Mouse (Mus musculus): ENCODE data around the gene Lss. TPM values are rescaled to one million over a fixed set of nuclear protein-coding genes. Genes with fewer than 3 reads are reported as not detected.

Lss gene
- total RNA-seq, 2 experiments from 2014 or later = 5.7 to 6.3 TPM

GRCm38 (mm10) chr10:76551556-76551955 lies 20.2 kb downstream of the Lss start:
- intact Hi-C loops (cut with DNase I) = loop anchor here (2.0 kb wide), 1 partner anchor 183 kb away; no protein-coding TSS in a partner anchor
- DNase-seq = no peak

GRCm38 (mm10) chr10:76554061-76554460 lies 22.7 kb downstream of the Lss start:
- no peak for DNase-seq
- intact Hi-C loops (cut with DNase I) = no loop called here

- intact Hi-C loops (cut with DNase I) = no loop called here
- DNase-seq = no peak
Observed at GRCm38 (mm10) chr10:76561972-76562371, 30.6 kb downstream of the Lss start, which contains the start of gene Spatc1l. TSS of gene Spatc1l (plus strand) at chr10:76562272.

GRCm38 (mm10) chr10:76569996-76570685 lies 38.8 kb downstream of the Lss start:
- DNase-seq = no peak
- intact Hi-C loops (cut with DNase I) = no loop called here

- intact Hi-C loops (cut with DNase I) = no loop called here
- no peak for DNase-seq
Observed at GRCm38 (mm10) chr10:76571070-76571469, 39.7 kb downstream of the Lss start.

GRCm38 (mm10) chr10:76572151-76572550 lies 40.8 kb downstream of the Lss start:
- intact Hi-C loops (cut with DNase I) = no loop called here
- DNase-seq = no peak

- DNase-seq = no peak
Observed at GRCm38 (mm10) chr10:76575374-76575773, 44.0 kb downstream of the Lss start, which contains the start of gene Ftcd. TSS of gene Ftcd (plus strand) at chr10:76575648.

GRCm38 (mm10) chr10:76576920-76577319 lies 45.5 kb downstream of the Lss start:
- no peak for DNase-seq
- intact Hi-C loops (cut with DNase I) = no loop called here

More at GRCm38 (mm10) chr10:76575374-76575773, 44.0 kb downstream of the Lss start, which contains the start of gene Ftcd:
- intact Hi-C loops (cut with DNase I) = no loop called here

- DNase-seq = no peak
- intact Hi-C loops (cut with DNase I) = no loop called here
Observed at GRCm38 (mm10) chr10:76584138-76584537, 52.8 kb downstream of the Lss start.

- intact Hi-C loops (cut with DNase I) = no loop called here
- no peak for DNase-seq
Observed at GRCm38 (mm10) chr10:76586190-76586589, 54.8 kb downstream of the Lss start.

GRCm38 (mm10) chr10:76590197-76590596 lies 58.8 kb downstream of the Lss start:
- no peak for DNase-seq
- intact Hi-C loops (cut with DNase I) = no loop called here

GRCm38 (mm10) chr10:76596338-76596737 lies 65.0 kb downstream of the Lss start:
- intact Hi-C loops (cut with DNase I) = no loop called here

GRCm38 (mm10) chr10:76602690-76603089 lies 71.3 kb downstream of the Lss start:
- DNase-seq = peak in 1 of 2 experiments; percentile 28
- intact Hi-C loops (cut with DNase I) = no loop called here

More at GRCm38 (mm10) chr10:76596338-76596737, 65.0 kb downstream of the Lss start:
- no peak for DNase-seq

Other genes with a start within 250 kb of the Lss start
- 10 to 100 TPM; 16.2 to 16.3 TPM for gene Dip2a, start 186.3 kb upstream of the Lss start, total RNA-seq (2021)
- gene AC141477.1, start 91.1 kb upstream of the Lss start, total RNA-seq (2021) = not detected
- gene Pcnt, start 88.8 kb upstream of the Lss start, total RNA-seq (2021) = 10 to 100 TPM; 39.5 to 48.6 TPM
- under 1 TPM; 0.15 to 0.57 TPM for gene 2610028H24Rik, start 82.5 kb upstream of the Lss start, total RNA-seq (2021)
- 10 to 100 TPM; 30.7 to 31.2 TPM for gene Mcm3ap, start 62.7 kb upstream of the Lss start, total RNA-seq (2021)
- gene Ybey, start 62.5 kb upstream of the Lss start, total RNA-seq (2021) = 1 to 10 TPM; 3.1 to 3.6 TPM
- gene Spatc1l, start 30.7 kb downstream of the Lss start, total RNA-seq (2021) = not detected
- gene Ftcd, start 44.1 kb downstream of the Lss start, total RNA-seq (2021) = under 1 TPM in 1 of 2 experiments, not detected in 1; 0.12 TPM
- gene Col6a2, start 92.0 kb downstream of the Lss start, total RNA-seq (2021) = 100 to 1,000 TPM; 169 to 173 TPM
- 100 to 1,000 TPM; 142 to 151 TPM for gene Col6a1, start 194.6 kb downstream of the Lss start, total RNA-seq (2021)

Measured in heart, postnatal 14 days (tissue).